Mouse (Mus musculus) midbrain, embryonic 13.5 days (tissue): ENCODE data around the gene Adora1. TPM values are rescaled to one million over a fixed set of nuclear protein-coding genes. Genes with fewer than 3 reads are reported as not detected.

Experiments used
- ATAC-seq: fragments of 200-750 bp; cut with Nextera tagmentation; 2 replicates; pipeline ENCODE4 v1.8.0; 2017; ENCODE audit warnings: mild to moderate bottlenecking, moderate TSS enrichment, moderate library complexity
- H3K27ac ChIP-seq: fragments of 300-500 bp; sonication (generic); 2 replicates; pipeline ENCODE4 v1.5.1; 2015; ENCODE audit warnings: inconsistent platforms, mild to moderate bottlenecking, moderate library complexity
- H3K27me3 ChIP-seq: fragments of 300-500 bp; sonication (generic); 2 replicates; pipeline ENCODE4 v1.6.1; 2015; ENCODE audit warnings: mild to moderate bottlenecking, inconsistent platforms
- H3K36me3 ChIP-seq: fragments of 300-500 bp; sonication (generic); 2 replicates; pipeline ENCODE4 v1.6.1; 2015; ENCODE audit warnings: mild to moderate bottlenecking, inconsistent platforms
- H3K4me1 ChIP-seq: fragments of 300-500 bp; sonication (generic); replicated peaks from 2 replicates; pipeline ENCODE4 v1.6.1; 2015; ENCODE audit warnings: inconsistent platforms
- H3K4me2 ChIP-seq: fragments of 300-500 bp; sonication (generic); replicated peaks from 2 replicates; pipeline ENCODE4 v1.6.1; 2015; ENCODE audit warnings: moderate library complexity, mild to moderate bottlenecking, inconsistent platforms
- H3K4me3 ChIP-seq: fragments of 300-500 bp; sonication (generic); replicated peaks from 2 replicates; pipeline ENCODE4 v1.5.1; 2015; ENCODE audit warnings: mild to moderate bottlenecking, inconsistent platforms
- H3K9ac ChIP-seq: fragments of 300-500 bp; sonication (generic); replicated peaks from 2 replicates; pipeline ENCODE4 v1.6.1; 2015; ENCODE audit warnings: mild to moderate bottlenecking, inconsistent platforms
- H3K9me3 ChIP-seq: fragments of 300-500 bp; sonication (generic); 2 replicates; pipeline ENCODE4 v1.6.1; 2016; ENCODE audit warnings: mild to moderate bottlenecking, inconsistent platforms
- WGBS: fragments of 180-500 bp; shearing (Covaris S2); methylation state at CpG from one replicate; pipeline ENCODE4 v1.1.7; 2015; 5-methylcytosine and 5-hydroxymethylcytosine counted together
- polyA plus RNA-seq: library from polyadenylated mRNA; unstranded; fragments of >200 nt; fragmentation: Nextera tagmentation; extraction: Ambion mirVana; gene quantifications from 2 replicates; pipeline ENCODE4 v1.2.1, GENCODE M21; 2015

Gene Adora1
- 4.6 TPM in 2 replicates for polyA plus RNA-seq

- Histone ChIP-seq H3K27ac (no peak within 1 kb of the TSS), H3K9ac (peak within 1 kb of the TSS; percentile 64), H3K27me3 (peaks cover 56% of the 10 kb centered on the region), H3K36me3 (no peaks in the 10 kb centered on the region), H3K4me3 (peak within 1 kb of the TSS; percentile 48), H3K4me2 (peak within 1 kb of the TSS; percentile 77), H3K4me1 (peaks cover 40% of the 10 kb centered on the region), H3K9me3 (no peaks in the 10 kb centered on the region)
- under 1% methylated on average over 37 of the region's 37 CpGs for WGBS
- no peak for ATAC-seq
These were observed at the start of gene Adora1 for GRCm38 (mm10) chr1:134235391-134235921. TSS of gene Adora1 (minus strand) at chr1:134235431.

- no peaks in the 10 kb centered on the region for H3K9me3 ChIP-seq
- no peaks in the 10 kb centered on the region for H3K4me1 ChIP-seq
- no peaks in the 10 kb centered on the region for H3K27me3 ChIP-seq
- H3K9ac ChIP-seq, result no peak overlapping the region
- no peaks in the 10 kb centered on the region for H3K36me3 ChIP-seq
- H3K4me2 ChIP-seq, result no peak overlapping the region
- no peak overlapping the region for H3K27ac ChIP-seq
- ATAC-seq, result no peak
- 44% methylated on average over 1 of the region's 1 CpGs for WGBS
- H3K4me3 ChIP-seq, result no peak overlapping the region
These were observed 47.9 kb upstream of the Adora1 start for GRCm38 (mm10) chr1:134283108-134283507.

GRCm38 (mm10) chr1:134282342-134282741, 47.1 kb upstream of the Adora1 start:
- H3K27ac ChIP-seq, result no peak overlapping the region
- 91% methylated on average over 3 of the region's 3 CpGs for WGBS
- no peaks in the 10 kb centered on the region for H3K9me3 ChIP-seq
- H3K9ac ChIP-seq, result no peak overlapping the region
- no peak for ATAC-seq
- no peak overlapping the region for H3K4me3 ChIP-seq
- H3K4me1 ChIP-seq, result no peaks in the 10 kb centered on the region
- no peaks in the 10 kb centered on the region for H3K36me3 ChIP-seq
- H3K27me3 ChIP-seq, result no peaks in the 10 kb centered on the region
- H3K4me2 ChIP-seq, result no peak overlapping the region

GRCm38 (mm10) chr1:134281563-134281962, 46.3 kb upstream of the Adora1 start:
- no peaks in the 10 kb centered on the region for H3K4me1 ChIP-seq
- no peaks in the 10 kb centered on the region for H3K36me3 ChIP-seq
- no peak for ATAC-seq
- 74% methylated on average over 4 of the region's 4 CpGs for WGBS
- H3K27me3 ChIP-seq, result no peaks in the 10 kb centered on the region
- no peak overlapping the region for H3K4me3 ChIP-seq
- H3K27ac ChIP-seq, result no peak overlapping the region
- no peak overlapping the region for H3K9ac ChIP-seq
- H3K9me3 ChIP-seq, result no peaks in the 10 kb centered on the region
- H3K4me2 ChIP-seq, result no peak overlapping the region

GRCm38 (mm10) chr1:134280174-134280573, 44.9 kb upstream of the Adora1 start:
- H3K4me1 ChIP-seq, result no peaks in the 10 kb centered on the region
- 78% methylated on average over 5 of the region's 5 CpGs for WGBS
- H3K9ac ChIP-seq, result no peak overlapping the region
- no peak overlapping the region for H3K4me2 ChIP-seq
- ATAC-seq, result no peak
- H3K27ac ChIP-seq, result no peak overlapping the region
- H3K9me3 ChIP-seq, result no peaks in the 10 kb centered on the region
- no peaks in the 10 kb centered on the region for H3K27me3 ChIP-seq
- no peak overlapping the region for H3K4me3 ChIP-seq
- no peaks in the 10 kb centered on the region for H3K36me3 ChIP-seq

- Histone ChIP-seq H3K9me3 (no peaks in the 10 kb centered on the region), H3K4me2 (no peak overlapping the region), H3K9ac (no peak overlapping the region), H3K4me3 (no peak overlapping the region), H3K27ac (no peak overlapping the region), H3K27me3 (no peaks in the 10 kb centered on the region), H3K36me3 (no peaks in the 10 kb centered on the region), H3K4me1 (no peaks in the 10 kb centered on the region)
- 86% methylated on average over 7 of the region's 7 CpGs for WGBS
- ATAC-seq, result no peak
These were observed 41.6 kb upstream of the Adora1 start for GRCm38 (mm10) chr1:134276823-134277222.

- H3K9me3 ChIP-seq, result no peaks in the 10 kb centered on the region
- H3K4me1 ChIP-seq, result no peaks in the 10 kb centered on the region
- no peak overlapping the region for H3K9ac ChIP-seq
- WGBS, result 83% methylated on average over 13 of the region's 13 CpGs
- ATAC-seq, result no peak
- H3K36me3 ChIP-seq, result no peaks in the 10 kb centered on the region
- H3K27me3 ChIP-seq, result no peaks in the 10 kb centered on the region
- H3K27ac ChIP-seq, result no peak overlapping the region
- H3K4me3 ChIP-seq, result no peak overlapping the region
- no peak overlapping the region for H3K4me2 ChIP-seq
These were observed 40.6 kb upstream of the Adora1 start for GRCm38 (mm10) chr1:134275616-134276464.

GRCm38 (mm10) chr1:134274483-134274920, 39.3 kb upstream of the Adora1 start:
- Histone ChIP-seq H3K9me3 (no peaks in the 10 kb centered on the region), H3K4me3 (no peak overlapping the region), H3K36me3 (no peaks in the 10 kb centered on the region), H3K9ac (no peak overlapping the region), H3K27me3 (no peaks in the 10 kb centered on the region), H3K27ac (no peak overlapping the region), H3K4me1 (no peaks in the 10 kb centered on the region), H3K4me2 (no peak overlapping the region)
- 80% methylated on average over 7 of the region's 7 CpGs for WGBS
- no peak for ATAC-seq

GRCm38 (mm10) chr1:134273493-134274395, 38.5 kb upstream of the Adora1 start:
- Histone ChIP-seq H3K9me3 (no peaks in the 10 kb centered on the region), H3K4me2 (no peak overlapping the region), H3K27ac (0 out of 2 replicates have a peak overlapping the region, but pooled peaks have one; percentile 16), H3K4me3 (no peak overlapping the region), H3K4me1 (no peaks in the 10 kb centered on the region), H3K27me3 (no peaks in the 10 kb centered on the region), H3K36me3 (no peaks in the 10 kb centered on the region), H3K9ac (no peak overlapping the region)
- 58% methylated on average over 9 of the region's 9 CpGs for WGBS
- ATAC-seq, result no peak

- H3K27ac ChIP-seq, result no peak overlapping the region
- WGBS, result 34% methylated on average over 5 of the region's 5 CpGs
- H3K36me3 ChIP-seq, result no peaks in the 10 kb centered on the region
- no peaks in the 10 kb centered on the region for H3K9me3 ChIP-seq
- H3K27me3 ChIP-seq, result no peaks in the 10 kb centered on the region
- H3K4me2 ChIP-seq, result no peak overlapping the region
- no peaks in the 10 kb centered on the region for H3K4me1 ChIP-seq
- ATAC-seq, result no peak
- no peak overlapping the region for H3K9ac ChIP-seq
- H3K4me3 ChIP-seq, result no peak overlapping the region
These were observed 37.6 kb upstream of the Adora1 start for GRCm38 (mm10) chr1:134272754-134273250.

- Histone ChIP-seq H3K4me2 (no peak overlapping the region), H3K27me3 (no peaks in the 10 kb centered on the region), H3K4me1 (peaks cover 6% of the 10 kb centered on the region), H3K36me3 (no peaks in the 10 kb centered on the region), H3K9me3 (no peaks in the 10 kb centered on the region), H3K27ac (no peak overlapping the region), H3K9ac (no peak overlapping the region), H3K4me3 (no peak overlapping the region)
- 68% methylated on average over 7 of the region's 7 CpGs for WGBS
- no peak for ATAC-seq
These were observed 34.8 kb upstream of the Adora1 start for GRCm38 (mm10) chr1:134270026-134270425.
